Mouse (Mus musculus) cortical plate, adult 2 months (tissue): ENCODE data around the gene Ubac2.

Source experiments
- CTCF ChIP-seq: fragments of 200-500 bp; IDR thresholded peaks from 2 replicates; pipeline ENCODE4 v1.5.1; 2011; ENCODE audit warnings: mild to moderate bottlenecking, control low read depth, low read length; ENCODE audit not compliant: insufficient read depth; ENCODE audit errors: extremely low read depth
- POLR2A ChIP-seq: fragments of 200-500 bp; IDR thresholded peaks from 2 replicates; pipeline ENCODE4 v1.6.1; 2011; ENCODE audit warnings: mild to moderate bottlenecking, low read length, control low read depth; ENCODE audit not compliant: insufficient read depth; ENCODE audit errors: extremely low read depth

DNA sequence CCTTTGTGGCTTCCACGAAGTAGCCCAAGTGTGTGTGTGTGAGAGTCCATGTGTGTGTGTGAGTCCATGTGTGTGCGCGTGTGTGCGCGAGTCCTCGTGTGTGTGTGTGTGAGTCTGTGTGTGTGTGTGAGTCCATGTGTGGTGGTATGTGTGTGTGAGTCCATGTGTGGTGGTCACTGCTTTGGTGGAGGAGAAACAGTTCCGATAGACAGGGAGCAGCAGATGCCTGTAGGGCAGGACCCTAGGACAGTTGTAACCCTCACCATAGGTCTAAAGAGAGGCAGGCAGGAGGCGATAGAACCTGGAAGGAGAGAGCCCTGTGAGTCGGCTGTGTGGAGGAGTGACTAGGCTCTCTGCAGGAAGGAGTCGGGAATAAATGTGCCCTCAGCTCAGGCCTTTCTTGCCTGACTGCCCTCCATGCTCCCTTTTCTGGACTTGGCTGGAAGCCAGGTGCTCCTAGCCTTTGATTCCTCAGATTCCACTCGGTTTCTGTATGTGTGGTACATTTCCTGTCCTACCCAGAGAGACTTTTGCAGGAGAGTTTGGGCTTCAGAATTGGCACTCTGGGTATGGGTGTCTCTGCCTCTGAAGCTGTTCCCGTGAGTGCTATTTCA is 42.2 kb downstream of the Ubac2 start:
- TF ChIP-seq CTCF: no peak
- TF ChIP-seq POLR2A: no peak
